Mouse (Mus musculus): ENCODE measurements around the gene Fcrl6. TPM values are rescaled to one million over a fixed set of nuclear protein-coding genes. Genes with fewer than 3 reads are reported as not detected.

The Fcrl6 gene
- total RNA-seq (2023): not detected in 2 replicates

GRCm38 (mm10) chr1:172602326-172602725, at the start of gene Fcrl6:
Gene Fcrl6, minus strand, starts transcription at chr1:172602551.

GRCm38 (mm10) chr1:172632451-172633326, 30.3 kb upstream of the Fcrl6 start, which contains the start of gene Dusp23:
Gene Dusp23, minus strand, starts transcription at chr1:172632962.

GRCm38 (mm10) chr1:172590385-172590784, 12.0 kb downstream of the Fcrl6 start, which contains the start of gene Slamf8:
Gene Slamf8, minus strand, starts transcription at chr1:172590568.

GRCm38 (mm10) chr1:172555638-172556037, 46.7 kb downstream of the Fcrl6 start, which contains the start of gene Vsig8:
Gene Vsig8, plus strand, starts transcription at chr1:172555938.

Other genes starting within 250 kb of the Fcrl6 start
- gene Pigm, start 226.0 kb downstream of the Fcrl6 start, total RNA-seq (2023): 15.5 and 19.6 TPM in 2 replicates
- 0.35 and 0.41 TPM in 2 replicates for gene Slamf9, start 127.2 kb downstream of the Fcrl6 start, total RNA-seq (2023)
- gene Igsf9, start 120.8 kb downstream of the Fcrl6 start, total RNA-seq (2023): 0.48 TPM in 1 of 2 replicates, not detected in the other
- gene Tagln2, start 102.5 kb downstream of the Fcrl6 start, total RNA-seq (2023): 175 and 215 TPM in 2 replicates
- gene Cfap45, start 81.8 kb downstream of the Fcrl6 start, total RNA-seq (2023): 0.38 and 0.86 TPM in 2 replicates
- not detected in 2 replicates for gene Vsig8, start 46.6 kb downstream of the Fcrl6 start, total RNA-seq (2023)
- 0.76 and 2.4 TPM in 2 replicates for gene Slamf8, start 12.0 kb downstream of the Fcrl6 start, total RNA-seq (2023)
- gene Dusp23, start 30.4 kb upstream of the Fcrl6 start, total RNA-seq (2023): 1.0 and 2.0 TPM in 2 replicates
- gene Crp, start 95.5 kb upstream of the Fcrl6 start, total RNA-seq (2023): not detected in 2 replicates